Mouse (Mus musculus): ENCODE data around the gene Pcnx. TPM values are rescaled to one million over a fixed set of nuclear protein-coding genes. Genes with fewer than 3 reads are reported as not detected.

The Pcnx gene
- polyA plus RNA-seq, 1 experiment from 2014 or later, result 12.0 TPM

- H3K9me3 ChIP-seq, result no peaks in the 10 kb centered on the region
- H3K27ac ChIP-seq, result 0 out of 2 replicates have a peak overlapping the region, but pooled peaks have one; percentile 12
- no peak overlapping the region for H3K4me2 ChIP-seq
- no peaks in the 10 kb centered on the region for H3K36me3 ChIP-seq
- no peak for ATAC-seq (ENCODE audit: borderline replicate concordance, extremely low read depth, low FRiP score, low TSS enrichment)
- no peak overlapping the region for H3K9ac ChIP-seq
- 38% methylated on average over 4 of the region's 4 CpGs for WGBS
- no peaks in the 10 kb centered on the region for H3K27me3 ChIP-seq
- H3K4me3 ChIP-seq, result no peak overlapping the region
- peaks cover 35% of the 10 kb centered on the region for H3K4me1 ChIP-seq
Observed at GRCm38 (mm10) chr12:81857251-81857650, 2.6 kb upstream of the Pcnx start.

- H3K27ac ChIP-seq, result no peak overlapping the region
- WGBS, result 44% methylated on average over 8 of the region's 8 CpGs
Observed at GRCm38 (mm10) chr12:81857978-81858569, 1.7 kb upstream of the Pcnx start.

GRCm38 (mm10) chr12:81860308-81861181 lies 722 bp downstream of the Pcnx start:
- Histone ChIP-seq H3K4me1 (peaks cover 39% of the 10 kb centered on the region), H3K27ac (peak overlapping the region; percentile 84), H3K27me3 (no peaks in the 10 kb centered on the region), H3K9ac (peak overlapping the region; percentile 89), H3K4me2 (peak overlapping the region; percentile 56), H3K4me3 (peak overlapping the region; percentile 89), H3K36me3 (no peaks in the 10 kb centered on the region), H3K9me3 (no peaks in the 10 kb centered on the region)
- WGBS, result 1% methylated on average over 85 of the region's 107 CpGs
- ATAC-seq (ENCODE audit: borderline replicate concordance, extremely low read depth, low FRiP score, low TSS enrichment), result peak; percentile 75

More at GRCm38 (mm10) chr12:81857978-81858569, 1.7 kb upstream of the Pcnx start:
- H3K4me3 ChIP-seq, result no peak overlapping the region
- no peaks in the 10 kb centered on the region for H3K9me3 ChIP-seq
- no peaks in the 10 kb centered on the region for H3K27me3 ChIP-seq
- ATAC-seq (ENCODE audit: borderline replicate concordance, extremely low read depth, low FRiP score, low TSS enrichment), result no peak
- H3K36me3 ChIP-seq, result no peaks in the 10 kb centered on the region
- H3K9ac ChIP-seq, result no peak overlapping the region
- H3K4me1 ChIP-seq, result peaks cover 37% of the 10 kb centered on the region
- H3K4me2 ChIP-seq, result no peak overlapping the region

GRCm38 (mm10) chr12:81861199-81862085 lies 1.6 kb downstream of the Pcnx start:
- WGBS, result 19% methylated on average over 18 of the region's 18 CpGs
- H3K9me3 ChIP-seq, result no peaks in the 10 kb centered on the region

DNA sequence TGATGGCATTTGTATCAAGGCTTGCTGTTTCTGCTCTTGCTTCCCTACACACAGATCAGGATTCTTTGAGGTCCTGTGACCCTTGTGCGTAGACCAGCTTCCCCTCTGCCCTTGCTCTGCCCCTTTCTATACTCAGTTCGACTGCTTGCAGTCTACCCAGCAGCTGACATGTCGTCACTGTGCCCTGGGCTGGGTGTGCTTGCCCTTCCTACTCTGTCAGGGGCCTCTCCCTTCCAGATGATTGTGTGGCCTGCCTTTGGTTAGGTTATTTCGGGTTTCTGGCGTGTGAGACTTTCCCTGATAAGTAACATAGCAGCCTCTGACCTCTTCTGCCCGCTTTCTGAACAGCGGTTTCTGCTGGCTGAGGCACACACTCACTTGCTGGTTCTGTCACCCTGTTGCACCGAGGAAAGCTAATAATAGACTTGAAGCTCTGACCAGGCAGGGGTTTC lies 2.6 kb downstream of the Pcnx start:
- H3K4me3 ChIP-seq, result peak overlapping the region; percentile 89
- 0 out of 2 replicates have a peak overlapping the region, but pooled peaks have one; percentile 10 for H3K9ac ChIP-seq
- H3K27ac ChIP-seq, result no peak overlapping the region
- H3K36me3 ChIP-seq, result no peaks in the 10 kb centered on the region
- H3K4me2 ChIP-seq, result peak overlapping the region; percentile 56
- WGBS, result 31% methylated on average over 8 of the region's 8 CpGs
- H3K4me1 ChIP-seq, result peaks cover 38% of the 10 kb centered on the region
- H3K27me3 ChIP-seq, result no peaks in the 10 kb centered on the region
- ATAC-seq (ENCODE audit: borderline replicate concordance, extremely low read depth, low FRiP score, low TSS enrichment), result no peak
- no peaks in the 10 kb centered on the region for H3K9me3 ChIP-seq

More at GRCm38 (mm10) chr12:81861199-81862085, 1.6 kb downstream of the Pcnx start:
- Histone ChIP-seq H3K9ac (peak overlapping the region; percentile 89), H3K4me2 (peak overlapping the region; percentile 56), H3K4me1 (peaks cover 39% of the 10 kb centered on the region), H3K4me3 (peak overlapping the region; percentile 89), H3K27ac (peak overlapping the region; percentile 84; the same call in 1 of the 2 replicates), H3K36me3 (no peaks in the 10 kb centered on the region), H3K27me3 (no peaks in the 10 kb centered on the region)
- no peak for ATAC-seq (ENCODE audit: borderline replicate concordance, extremely low read depth, low FRiP score, low TSS enrichment)

- Histone ChIP-seq H3K36me3 (no peaks in the 10 kb centered on the region), H3K4me2 (no peak overlapping the region), H3K27me3 (no peaks in the 10 kb centered on the region), H3K27ac (no peak overlapping the region), H3K4me3 (no peak overlapping the region), H3K9me3 (no peaks in the 10 kb centered on the region), H3K4me1 (peaks cover 28% of the 10 kb centered on the region), H3K9ac (no peak overlapping the region)
- 77% methylated on average over 4 of the region's 4 CpGs for WGBS
- no peak for ATAC-seq (ENCODE audit: borderline replicate concordance, extremely low read depth, low FRiP score, low TSS enrichment)
Observed at GRCm38 (mm10) chr12:81863949-81864348, 4.1 kb downstream of the Pcnx start.

DNA sequence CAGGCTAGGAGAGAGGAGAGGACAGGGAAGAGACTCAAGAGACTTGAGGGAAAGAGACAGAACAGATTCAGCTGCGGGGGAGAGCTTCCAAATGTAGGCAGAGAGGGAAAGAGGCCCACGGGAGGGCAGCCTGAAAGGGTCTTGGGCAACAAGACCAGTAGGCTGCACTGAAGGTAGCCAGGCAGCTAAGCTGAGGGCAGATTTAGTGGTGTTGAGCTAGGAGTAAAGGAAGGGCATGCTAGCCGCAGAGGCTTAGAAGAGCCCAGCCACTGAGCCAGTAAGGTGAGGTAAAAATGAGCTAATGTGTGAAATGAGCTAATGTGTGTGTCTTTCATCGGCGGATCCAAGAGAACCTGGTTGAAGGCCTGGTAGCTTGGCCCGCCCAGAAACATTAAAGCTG lies 5.4 kb downstream of the Pcnx start:
- no peak overlapping the region for H3K9ac ChIP-seq

DNA sequence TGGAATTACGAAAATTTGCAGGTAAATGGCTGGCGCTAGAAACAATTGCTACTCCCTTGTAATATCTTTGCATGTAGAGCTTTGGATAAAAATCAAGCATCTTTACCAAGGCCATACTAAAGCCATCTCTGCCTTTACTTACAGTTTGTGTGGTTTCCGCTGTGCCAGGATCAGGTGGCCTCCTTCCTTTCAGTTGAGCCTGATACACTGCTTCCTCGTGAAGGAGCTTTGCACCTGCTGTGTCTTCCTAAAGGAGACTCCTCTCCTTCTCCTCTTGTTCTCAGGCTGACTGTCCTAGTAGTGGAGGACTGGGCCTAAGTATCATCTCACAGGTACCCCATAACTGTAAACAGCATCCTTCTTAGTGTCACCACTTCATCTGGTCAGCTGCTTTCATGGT lies 7.5 kb downstream of the Pcnx start:
- Histone ChIP-seq H3K27ac (no peak overlapping the region), H3K4me2 (no peak overlapping the region), H3K9ac (no peak overlapping the region), H3K27me3 (no peaks in the 10 kb centered on the region), H3K9me3 (no peaks in the 10 kb centered on the region), H3K4me1 (peaks cover 33% of the 10 kb centered on the region), H3K4me3 (no peak overlapping the region), H3K36me3 (no peaks in the 10 kb centered on the region)
- 92% methylated on average over 4 of the region's 4 CpGs for WGBS
- ATAC-seq (ENCODE audit: borderline replicate concordance, extremely low read depth, low FRiP score, low TSS enrichment), result no peak

More for the DNA sequence above, 5.4 kb downstream of the Pcnx start:
- no peak for ATAC-seq (ENCODE audit: borderline replicate concordance, extremely low read depth, low FRiP score, low TSS enrichment)
- no peak overlapping the region for H3K27ac ChIP-seq
- H3K27me3 ChIP-seq, result no peaks in the 10 kb centered on the region
- peaks cover 32% of the 10 kb centered on the region for H3K4me1 ChIP-seq
- no peak overlapping the region for H3K4me3 ChIP-seq
- H3K9me3 ChIP-seq, result no peaks in the 10 kb centered on the region
- 89% methylated on average over 6 of the region's 6 CpGs for WGBS
- no peak overlapping the region for H3K4me2 ChIP-seq
- no peaks in the 10 kb centered on the region for H3K36me3 ChIP-seq

DNA sequence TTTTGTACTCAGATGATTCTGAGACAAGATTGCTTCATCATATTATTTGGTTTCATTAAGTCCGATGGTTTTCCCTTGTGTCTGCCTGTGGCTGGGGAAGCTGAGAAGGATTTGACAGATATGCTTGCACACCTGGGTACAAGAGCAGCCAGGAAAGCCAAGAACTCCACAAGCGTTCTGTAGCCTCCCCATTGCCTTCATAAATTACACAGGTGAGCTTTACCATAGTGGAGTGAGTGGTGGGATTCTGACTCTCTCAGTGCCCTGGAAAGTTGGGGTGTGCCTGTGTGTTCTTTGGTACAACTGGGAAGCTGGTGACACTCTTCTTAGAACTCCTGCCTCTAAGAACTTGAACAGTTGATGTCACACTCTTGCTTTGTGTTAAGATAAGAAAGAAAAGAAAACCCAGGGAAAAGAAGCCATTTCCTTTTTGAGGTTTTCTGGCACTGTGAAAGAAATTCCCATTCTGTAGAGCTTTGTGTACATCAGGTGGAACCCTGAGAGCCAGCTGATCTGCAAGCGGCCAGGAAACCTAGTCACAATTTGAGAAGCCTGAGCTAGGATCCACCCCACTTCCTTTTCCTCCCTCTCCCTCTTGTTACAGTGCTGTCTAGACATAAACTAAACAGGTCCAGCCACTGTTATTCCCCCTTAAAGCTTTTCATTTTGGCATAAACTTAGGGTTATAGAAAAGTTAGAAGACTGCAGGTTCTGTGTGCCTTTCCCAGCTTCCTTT lies 9.6 kb downstream of the Pcnx start:
- Histone ChIP-seq H3K27me3 (no peaks in the 10 kb centered on the region), H3K36me3 (no peaks in the 10 kb centered on the region), H3K9ac (no peak overlapping the region), H3K9me3 (no peaks in the 10 kb centered on the region), H3K4me3 (no peak overlapping the region), H3K4me1 (peaks cover 30% of the 10 kb centered on the region), H3K4me2 (no peak overlapping the region), H3K27ac (0 out of 2 replicates have a peak overlapping the region, but pooled peaks have one; percentile 35)
- WGBS, result 57% methylated on average over 3 of the region's 3 CpGs
- no peak for ATAC-seq (ENCODE audit: borderline replicate concordance, extremely low read depth, low FRiP score, low TSS enrichment)

DNA sequence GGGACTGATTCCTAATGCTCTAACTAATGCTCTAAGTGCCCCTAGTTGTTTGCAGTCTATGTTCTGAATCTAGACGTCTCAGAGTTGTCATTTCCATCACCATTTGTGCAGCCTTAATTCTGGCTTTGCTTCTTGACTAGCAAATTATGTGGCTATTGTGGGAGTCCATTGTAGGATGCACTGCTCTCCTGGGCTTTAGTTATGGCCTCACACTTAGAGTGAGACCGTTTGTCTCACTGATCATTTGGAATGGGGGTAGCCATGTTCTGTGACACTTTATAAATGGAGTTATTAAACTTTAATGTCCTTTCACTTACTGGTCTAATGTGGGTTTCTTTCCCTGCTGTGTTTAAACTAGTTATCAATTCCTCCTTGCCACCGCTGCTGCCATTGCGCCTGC lies 13.5 kb downstream of the Pcnx start:
- peaks cover 30% of the 10 kb centered on the region for H3K4me1 ChIP-seq
- no peaks in the 10 kb centered on the region for H3K27me3 ChIP-seq
- 0 out of 2 replicates have a peak, but pooled peaks cover 3% of the 10 kb centered on the region for H3K36me3 ChIP-seq
- H3K4me3 ChIP-seq, result no peak overlapping the region
- no peak overlapping the region for H3K9ac ChIP-seq
- no peak overlapping the region for H3K4me2 ChIP-seq
- WGBS, result 75% methylated on average over 4 of the region's 4 CpGs
- no peaks in the 10 kb centered on the region for H3K9me3 ChIP-seq
- H3K27ac ChIP-seq, result no peak overlapping the region
- no peak for ATAC-seq (ENCODE audit: borderline replicate concordance, extremely low read depth, low FRiP score, low TSS enrichment)

DNA sequence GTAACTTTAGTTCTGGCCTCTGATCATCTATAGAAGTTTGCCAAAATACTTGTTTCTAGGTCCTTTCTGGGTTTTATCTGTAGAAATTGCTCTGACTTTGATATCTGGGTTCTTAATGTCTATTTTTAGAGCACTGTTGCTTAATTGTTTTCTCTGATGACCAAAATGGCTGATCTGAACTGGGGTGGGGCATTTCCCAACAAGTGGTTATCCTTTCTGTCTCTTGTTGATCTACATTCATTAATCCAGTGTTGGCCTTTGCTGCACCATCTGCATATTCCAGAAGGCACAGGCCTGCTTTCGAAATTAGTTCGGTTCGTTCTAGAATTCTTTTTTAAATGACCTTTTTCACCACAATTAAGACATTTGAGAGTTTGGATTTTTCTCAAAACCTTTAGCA lies 20.3 kb downstream of the Pcnx start:
- ATAC-seq (ENCODE audit: borderline replicate concordance, extremely low read depth, low FRiP score, low TSS enrichment), result no peak
- Histone ChIP-seq H3K4me3 (no peak overlapping the region), H3K36me3 (0 out of 2 replicates have a peak, but pooled peaks cover 3% of the 10 kb centered on the region), H3K4me2 (no peak overlapping the region), H3K9me3 (no peaks in the 10 kb centered on the region), H3K27me3 (no peaks in the 10 kb centered on the region), H3K4me1 (peaks cover 17% of the 10 kb centered on the region), H3K27ac (no peak overlapping the region), H3K9ac (no peak overlapping the region)
- WGBS, result 92% methylated on average over 3 of the region's 3 CpGs

All from lung, embryonic 15.5 days (tissue).